Mouse (Mus musculus): Measurements from ENCODE around the gene Prss22.

Gene Prss22

DNA sequence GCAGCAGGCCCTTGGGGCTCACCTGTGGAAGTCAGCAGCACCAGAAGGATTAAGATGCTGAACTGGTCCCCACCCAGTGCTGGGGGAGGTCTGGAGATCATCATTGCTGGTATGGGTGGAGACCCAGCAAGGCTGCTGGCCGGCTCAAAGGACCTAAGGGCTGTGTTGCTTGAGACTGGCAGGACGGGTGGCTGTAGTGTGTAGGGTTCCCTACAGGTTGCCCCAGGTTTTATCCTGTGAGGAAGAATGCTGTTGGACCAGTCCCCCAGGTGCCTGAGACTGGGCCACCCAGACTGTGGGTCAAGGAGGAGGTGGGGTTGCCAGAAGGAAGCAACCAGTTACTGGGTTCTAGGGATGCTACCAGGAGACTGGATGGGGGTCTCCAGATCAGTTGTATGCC is at the start of gene Prss22:
TSS of gene Prss22 (minus strand) at position 200 of the 400 bp plus-strand sequence.
- DNase-seq (ENCODE audit: low spot score), result peak; percentile 24

DNA sequence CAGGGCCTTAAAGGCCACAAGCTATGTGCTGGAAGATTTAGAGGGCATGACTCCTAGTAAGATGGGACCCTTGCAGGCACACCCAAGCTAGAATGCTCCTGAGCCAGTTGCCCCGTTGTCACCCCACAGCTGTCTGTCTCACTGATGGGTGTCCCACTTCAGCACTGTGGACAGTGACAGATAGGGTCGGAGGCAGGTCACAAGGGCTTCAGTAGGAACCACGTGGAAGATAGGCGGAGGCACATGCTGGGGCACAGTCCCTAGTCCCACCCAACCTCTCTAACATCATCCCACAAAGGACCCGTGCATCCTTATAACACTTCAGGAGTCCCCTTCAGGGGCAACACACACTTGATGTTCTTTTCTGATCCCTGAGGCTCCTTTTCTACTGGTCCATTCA is 48.1 kb upstream of the Prss22 start:
- DNase-seq (ENCODE audit: low spot score), result no peak

DNA sequence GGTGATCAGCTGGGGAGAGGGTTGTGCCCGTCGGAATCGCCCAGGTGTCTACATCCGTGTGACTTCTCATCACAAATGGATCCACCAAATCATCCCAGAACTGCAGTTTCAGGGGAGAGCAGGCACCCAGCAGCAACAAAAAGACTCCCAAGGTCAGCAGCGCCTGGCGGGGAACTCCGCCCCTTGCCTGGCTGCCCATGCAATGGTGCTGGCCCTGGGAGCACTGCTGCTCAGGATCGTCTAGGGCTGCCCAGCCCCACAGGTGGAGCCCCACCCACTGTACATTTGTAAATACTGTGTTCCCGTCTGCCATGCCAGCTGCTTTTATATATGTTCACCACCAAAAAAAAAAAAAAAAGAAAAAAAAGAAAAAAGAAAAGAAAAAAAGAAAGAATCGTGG is 47.7 kb upstream of the Prss22 start:
- DNase-seq (ENCODE audit: low spot score), result no peak

DNA sequence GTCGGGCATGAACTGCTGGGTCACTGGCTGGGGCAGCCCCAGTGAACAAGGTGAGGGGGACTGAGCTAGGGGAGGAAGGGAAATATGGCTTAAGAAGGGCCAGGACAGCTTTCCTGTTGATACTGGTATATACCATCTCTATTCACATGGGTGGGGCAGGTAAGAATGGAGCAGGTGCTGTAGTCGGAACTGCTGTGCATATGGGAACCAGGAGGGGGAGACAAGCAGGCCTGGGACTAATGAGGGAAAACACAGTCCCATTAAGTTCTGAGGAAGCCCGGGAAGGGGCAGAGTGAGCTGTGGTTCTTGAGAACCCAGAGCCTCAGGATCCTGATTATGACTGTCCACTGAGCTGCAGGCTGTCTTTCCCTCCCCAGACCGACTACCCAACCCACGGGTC is 46.6 kb upstream of the Prss22 start:
- DNase-seq (ENCODE audit: low spot score), result no peak

DNA sequence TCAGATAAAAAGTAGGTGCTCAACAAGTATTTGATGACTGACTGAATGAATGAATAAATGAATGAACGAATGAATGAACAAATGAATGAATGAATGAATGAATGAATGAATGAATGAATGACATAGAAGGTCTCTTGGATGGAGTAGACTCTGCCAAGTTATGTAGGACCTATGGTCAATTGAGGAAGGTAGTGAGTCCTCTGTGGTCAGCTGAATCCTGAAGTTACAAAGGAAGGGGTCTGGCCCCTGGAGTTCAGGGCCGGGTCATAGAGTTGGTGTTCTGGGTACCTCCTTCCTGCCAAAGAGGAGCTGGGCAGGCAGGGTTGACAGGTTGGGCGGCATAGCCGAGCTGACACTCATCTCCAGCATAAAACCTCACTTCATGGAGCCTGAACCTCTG is 39.9 kb upstream of the Prss22 start, which contains the start of gene Prss27:
TSS of gene Prss27 (plus strand) at position 301 of the 400 bp plus-strand sequence.
- no peak for DNase-seq (ENCODE audit: low spot score)

DNA sequence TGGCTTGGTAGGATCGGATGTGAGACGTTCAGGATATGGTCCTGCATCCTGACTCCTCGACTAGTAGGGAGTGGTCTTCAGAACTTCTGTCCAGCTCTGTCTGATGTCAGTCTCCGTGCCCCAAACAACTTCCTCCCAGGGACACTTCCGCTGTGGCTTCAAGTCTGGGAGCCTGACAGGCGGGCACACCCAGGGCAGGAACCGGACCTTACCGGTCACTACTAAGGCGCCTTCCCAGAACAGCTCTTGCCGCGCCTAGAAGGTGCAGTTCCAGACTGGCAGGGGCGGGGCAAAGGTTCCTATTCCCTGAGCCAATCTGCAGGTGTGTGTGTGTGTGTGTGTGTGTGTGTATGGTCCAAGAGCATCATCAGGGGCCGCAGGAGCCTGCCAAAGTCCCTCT is 39.5 kb upstream of the Prss22 start:
- no peak for DNase-seq (ENCODE audit: low spot score)

DNA sequence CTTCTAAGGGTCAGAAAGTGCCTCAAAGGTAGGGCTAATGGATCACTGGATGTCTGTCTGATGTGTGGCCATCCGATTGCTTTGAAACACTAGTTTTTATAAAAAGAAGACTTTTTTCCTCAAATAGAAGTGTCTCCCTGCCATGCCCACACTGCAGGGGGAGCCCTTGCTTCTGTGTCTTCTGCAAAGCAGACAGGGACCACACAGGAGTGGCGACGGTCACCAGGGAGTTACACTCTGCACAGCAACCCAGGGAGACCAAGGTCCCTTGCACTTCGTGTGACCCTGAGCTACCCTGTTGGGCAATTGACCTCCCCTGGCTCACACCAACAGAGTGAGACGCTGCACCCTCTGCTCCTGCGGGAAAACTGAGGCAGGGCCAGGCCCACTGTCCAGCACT is 39.1 kb upstream of the Prss22 start:
- no peak for DNase-seq (ENCODE audit: low spot score)

DNA sequence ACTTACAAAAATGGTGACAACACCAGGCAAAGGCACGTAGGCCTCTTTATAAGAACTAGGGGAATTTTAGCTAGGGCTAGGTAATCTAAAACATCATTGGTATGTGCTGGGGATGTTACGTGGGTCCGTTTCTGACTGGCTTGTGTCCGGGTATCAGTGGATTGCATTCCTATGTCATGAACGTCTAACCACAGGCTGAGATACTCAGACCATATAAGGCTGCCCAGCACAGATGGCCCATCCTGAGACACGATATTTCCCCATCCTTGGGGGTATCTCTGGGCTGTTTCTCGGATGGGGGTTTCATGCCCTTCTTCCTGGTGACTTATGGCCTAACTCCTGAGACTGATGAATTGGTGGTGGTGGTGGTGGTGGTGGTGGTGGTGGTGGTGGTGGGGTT is 37.2 kb upstream of the Prss22 start:
- DNase-seq (ENCODE audit: low spot score), result no peak

DNA sequence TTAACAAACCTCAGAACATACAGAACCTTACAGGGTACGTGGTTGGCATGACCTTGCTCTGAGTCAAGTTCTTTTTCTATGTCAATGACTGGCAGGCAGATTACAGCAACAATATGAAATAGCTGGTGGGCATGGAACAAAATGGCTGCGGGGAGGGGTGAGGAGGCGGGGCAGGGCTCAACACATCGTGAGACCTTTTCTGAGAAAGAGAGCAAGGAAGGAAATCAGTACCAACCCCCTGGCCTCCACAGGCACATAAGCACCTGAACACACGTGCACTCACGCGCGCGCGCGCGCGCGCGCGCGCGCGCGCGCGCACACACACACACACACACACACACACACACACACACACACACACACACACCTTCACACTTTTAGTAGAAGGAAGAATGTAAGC is 32.7 kb upstream of the Prss22 start:
- no peak for DNase-seq (ENCODE audit: low spot score)

DNA sequence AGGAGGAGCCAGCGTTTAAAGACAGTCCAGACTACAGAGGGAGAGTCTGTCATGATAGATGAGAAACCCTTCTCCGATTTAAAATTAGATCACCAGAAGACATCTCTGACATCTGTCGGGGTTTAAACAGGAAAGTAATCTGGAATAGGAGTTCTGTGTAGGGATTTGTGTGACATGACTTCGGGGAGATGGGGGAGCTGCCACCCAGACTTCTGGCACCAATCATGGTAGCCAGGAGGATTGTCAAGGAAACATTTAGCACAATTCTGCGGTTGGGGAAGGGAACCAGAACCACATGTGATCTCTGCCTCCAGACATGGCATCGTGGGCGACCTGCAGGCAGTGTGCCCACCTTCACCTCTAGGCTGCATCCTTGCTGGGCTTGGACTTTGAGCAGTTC is 31.6 kb upstream of the Prss22 start:
- DNase-seq (ENCODE audit: low spot score), result no peak

DNA sequence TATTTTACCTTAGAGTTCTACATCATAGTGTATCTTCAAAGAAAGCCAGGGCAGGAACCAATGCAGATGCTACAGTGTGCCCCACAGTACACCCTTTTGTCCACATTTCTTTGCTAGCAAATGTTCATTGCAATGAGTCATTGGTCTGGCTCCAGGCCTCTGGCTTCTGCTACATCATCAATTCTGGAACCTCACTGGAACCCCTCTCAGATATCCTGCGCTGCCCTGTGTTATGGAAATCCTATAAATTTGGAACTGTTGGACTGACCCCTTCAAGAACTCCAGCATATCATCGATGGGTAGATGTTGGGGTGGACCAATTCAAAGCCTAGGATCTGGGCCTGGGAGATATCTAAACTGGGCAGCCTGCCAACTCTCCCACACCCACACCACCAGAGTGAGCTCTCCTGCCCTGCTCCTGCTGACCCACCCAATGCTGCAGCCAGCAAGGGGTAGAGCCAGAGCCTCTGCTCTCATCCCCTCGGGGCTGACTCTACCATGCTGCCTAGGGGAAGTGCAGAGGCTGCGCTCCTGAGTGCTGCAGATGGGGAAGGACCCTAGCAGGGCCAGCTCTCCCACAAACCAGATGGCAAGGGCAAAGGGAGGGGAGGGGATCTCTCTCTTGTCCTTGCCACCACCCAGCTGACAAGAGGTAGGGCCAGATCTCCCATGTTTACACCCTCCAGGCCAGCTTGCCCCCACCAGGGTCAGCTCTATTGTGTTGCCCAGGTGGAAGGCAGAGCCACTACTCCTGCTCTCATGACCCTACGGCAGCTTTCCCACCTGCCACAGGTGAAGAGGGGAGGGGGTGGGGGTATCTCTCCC is 23.7 kb upstream of the Prss22 start:
- DNase-seq (ENCODE audit: low spot score), result no peak

DNA sequence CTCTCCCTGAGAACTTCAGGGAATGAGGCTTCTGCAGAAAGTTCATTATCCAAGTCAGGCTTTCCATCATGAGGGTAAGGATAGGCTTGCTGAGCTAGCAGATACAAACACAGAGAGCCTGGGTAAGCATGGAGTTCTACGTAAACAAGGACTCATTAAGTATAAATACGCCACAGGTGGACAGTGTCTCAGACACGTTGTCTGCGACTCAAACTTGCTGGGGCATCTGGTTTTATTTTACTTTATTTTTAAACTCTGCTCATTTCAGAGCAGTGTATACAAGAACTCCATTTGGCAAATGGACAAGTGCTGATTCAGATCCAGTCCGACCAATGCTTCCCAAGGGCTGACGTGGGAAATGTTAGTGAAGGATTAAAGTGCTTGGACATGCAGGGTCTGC is 22.8 kb upstream of the Prss22 start:
- DNase-seq (ENCODE audit: low spot score), result no peak

DNA sequence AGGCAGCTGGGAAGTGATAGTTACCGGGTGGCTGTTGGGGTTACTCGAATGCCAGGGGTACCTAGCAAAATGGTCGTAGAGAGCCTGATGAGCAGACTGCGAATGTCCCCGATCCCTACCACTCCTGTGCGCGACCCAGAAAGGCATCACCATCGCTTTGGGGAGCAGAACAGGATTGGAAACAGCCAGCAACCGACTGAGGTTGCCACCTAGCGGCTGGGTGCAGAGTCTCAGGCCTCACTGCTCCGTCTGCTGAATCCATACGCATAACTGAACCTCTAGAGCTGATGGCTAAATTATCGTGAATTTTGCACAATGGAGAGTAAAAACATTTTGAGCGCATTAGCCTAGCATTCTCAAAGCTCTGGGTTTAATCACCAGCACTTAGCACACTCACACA is 17.8 kb upstream of the Prss22 start:
- no peak for DNase-seq (ENCODE audit: low spot score)

DNA sequence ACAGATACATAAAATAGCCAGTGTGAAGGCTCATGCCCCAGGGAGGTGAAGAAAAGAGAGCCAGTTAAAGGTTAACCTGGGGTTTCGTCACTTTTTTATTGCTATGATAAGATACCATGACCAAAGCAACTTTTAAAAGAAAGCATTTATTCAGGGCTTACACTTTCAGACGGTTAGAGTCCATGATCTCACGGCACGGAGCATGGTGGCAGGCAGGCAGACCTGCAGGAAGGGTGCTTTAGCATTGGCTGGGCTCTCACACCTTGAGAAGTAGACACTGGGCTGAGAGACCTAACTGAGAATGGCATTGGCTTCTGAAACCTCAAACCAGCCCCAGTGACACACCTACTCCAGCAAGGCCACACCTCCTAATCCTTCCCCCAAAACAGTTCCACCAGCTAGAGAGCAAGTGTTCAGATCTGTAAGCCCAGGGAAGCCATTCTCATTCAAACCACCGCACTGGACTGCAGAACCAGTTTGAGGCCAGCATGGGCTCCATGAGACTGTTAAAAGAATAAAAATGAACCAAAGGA is 16.6 kb upstream of the Prss22 start:
- no peak for DNase-seq (ENCODE audit: low spot score)

DNA sequence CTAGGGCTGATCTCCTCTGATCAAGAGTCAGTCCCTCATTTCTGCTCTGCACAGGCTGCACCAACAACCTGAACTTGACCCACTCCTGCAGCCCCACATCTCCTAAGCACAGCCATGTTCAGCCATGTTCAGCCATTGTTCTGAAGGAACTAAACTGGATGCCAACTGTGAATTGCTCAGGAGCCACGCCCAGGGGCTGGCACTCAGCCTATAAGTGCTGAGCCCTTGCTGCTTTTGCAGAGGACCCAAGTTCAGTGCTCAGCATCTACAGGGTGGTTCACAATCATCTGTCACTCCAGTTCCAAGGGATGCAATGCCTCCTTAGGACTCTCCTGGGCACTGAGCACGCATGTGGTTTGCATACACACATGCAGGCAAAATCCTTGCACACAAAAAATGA is 15.0 kb upstream of the Prss22 start:
- DNase-seq (ENCODE audit: low spot score), result no peak

DNA sequence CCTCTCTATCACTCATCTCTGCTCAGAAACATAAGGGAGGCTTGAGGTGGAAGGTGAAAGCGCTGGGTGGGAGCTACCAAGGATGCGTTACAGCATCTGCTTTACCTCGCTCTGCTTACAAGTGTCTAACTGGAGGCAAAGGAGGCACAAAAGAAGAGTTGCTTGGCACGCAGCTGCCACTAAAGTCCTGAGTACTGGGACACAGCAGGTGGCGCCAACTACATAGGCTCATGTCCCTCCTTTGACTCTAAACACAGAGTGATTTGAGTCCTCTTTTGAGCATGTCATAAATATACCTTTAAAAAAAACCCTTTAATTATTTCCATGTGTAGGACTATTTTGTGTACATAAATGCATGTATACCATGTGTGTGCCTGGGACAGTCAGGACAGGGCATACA is 11.7 kb upstream of the Prss22 start:
- DNase-seq (ENCODE audit: low spot score), result no peak

DNA sequence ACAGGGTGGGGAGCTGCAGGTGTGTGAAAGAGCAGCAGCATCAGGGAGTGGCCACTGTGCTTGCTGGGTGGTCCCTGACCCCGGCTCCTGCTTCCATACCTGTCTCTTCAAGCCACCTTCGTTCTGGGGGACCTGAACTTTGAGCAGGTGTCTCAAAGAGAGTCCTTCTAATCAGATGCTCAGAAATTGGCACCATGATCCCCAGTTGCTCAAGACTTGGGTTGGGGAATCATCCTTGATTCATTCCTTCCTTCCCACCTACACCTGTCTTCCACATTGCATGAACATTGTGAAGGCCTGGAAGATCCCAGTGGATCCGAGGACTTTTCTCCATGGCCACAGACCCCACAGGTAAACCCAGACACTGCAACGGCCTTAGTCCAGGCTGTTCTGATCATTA is 10.2 kb upstream of the Prss22 start:
- DNase-seq (ENCODE audit: low spot score), result no peak

DNA sequence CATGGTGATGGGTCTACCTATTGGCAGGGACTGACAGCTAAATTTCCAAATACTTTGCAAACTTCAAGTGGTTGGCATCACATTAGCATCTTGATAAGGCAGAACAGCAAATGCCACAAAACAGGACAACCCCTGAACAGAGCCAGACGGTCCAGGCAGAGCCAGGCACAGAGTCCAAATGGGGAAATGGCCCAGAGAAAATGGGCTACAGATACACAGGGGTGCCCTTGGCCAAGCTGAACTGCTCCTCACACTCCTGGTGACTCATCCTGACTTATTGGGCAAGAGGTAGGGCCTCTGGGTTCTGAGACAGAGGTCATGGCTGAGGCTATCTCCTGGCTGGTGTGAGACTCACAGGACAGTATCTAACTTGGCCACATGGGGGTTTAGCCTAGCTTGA is 9.5 kb upstream of the Prss22 start:
- no peak for DNase-seq (ENCODE audit: low spot score)

DNA sequence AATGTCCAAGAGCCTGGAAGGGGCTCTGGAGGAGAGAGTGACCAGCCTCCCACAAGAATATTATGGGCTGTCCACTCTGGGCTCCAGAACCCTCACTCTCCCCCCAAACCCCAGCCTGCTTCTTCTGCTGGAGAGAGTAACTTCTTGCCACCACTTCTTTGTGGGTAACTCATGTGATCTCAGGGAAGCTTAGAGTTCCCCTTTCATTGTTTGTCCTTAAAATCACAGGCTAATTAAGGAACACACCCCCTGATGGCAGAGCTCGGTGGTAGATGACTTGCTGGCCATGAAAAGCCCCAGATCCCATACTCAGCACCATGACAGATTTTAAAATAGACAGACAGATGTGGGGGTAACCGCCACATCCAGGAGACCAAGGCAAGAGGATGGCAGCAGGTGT is 9.0 kb upstream of the Prss22 start:
- DNase-seq (ENCODE audit: low spot score), result no peak

DNA sequence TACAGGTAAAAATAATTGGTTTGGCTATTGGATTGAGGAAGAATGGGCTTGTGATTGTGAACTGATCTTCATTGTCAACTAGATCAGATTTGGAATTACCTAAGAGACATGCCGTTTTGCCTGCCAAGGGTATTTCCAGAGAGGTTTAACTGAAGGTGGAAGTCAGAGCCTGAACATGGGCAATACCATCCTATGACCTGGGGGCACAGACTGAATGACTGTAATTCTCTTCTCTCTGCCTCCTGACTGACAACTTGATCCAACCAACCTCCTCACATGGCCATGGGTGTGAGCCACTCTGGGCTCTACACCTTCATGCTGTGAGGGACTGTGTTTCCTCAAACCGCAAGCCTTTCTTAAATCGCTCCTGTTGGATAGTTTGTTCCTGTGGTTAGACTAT is 7.1 kb upstream of the Prss22 start:
- no peak for DNase-seq (ENCODE audit: low spot score)

DNA sequence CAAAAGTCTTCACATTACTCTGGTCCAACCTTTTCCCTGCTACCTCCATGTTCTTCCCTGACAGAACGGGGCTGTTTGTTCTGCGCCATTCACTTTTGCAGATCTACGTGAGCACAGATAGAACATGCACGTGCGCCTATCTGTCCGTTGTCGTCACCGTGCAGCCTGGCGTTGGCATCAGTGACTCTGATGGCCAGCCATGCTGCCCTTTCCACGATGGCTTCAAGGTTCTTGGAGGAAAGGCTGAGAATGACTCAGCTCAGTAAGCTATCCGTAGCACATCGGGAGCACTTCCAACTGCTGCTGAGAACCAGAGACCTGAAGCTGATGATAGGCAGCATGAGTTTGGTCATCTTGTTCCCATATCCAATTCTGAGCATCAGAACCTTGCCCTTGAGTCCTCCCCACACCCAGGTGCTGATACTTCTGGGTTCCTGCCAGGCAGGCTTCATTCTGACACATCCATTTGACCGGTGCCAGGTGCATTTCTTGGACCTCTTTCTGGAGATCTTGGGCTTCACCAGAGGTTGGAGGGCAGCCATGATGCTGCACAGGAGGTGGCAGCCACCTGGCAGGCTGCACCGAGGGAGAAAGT is 6.3 kb upstream of the Prss22 start:
- DNase-seq (ENCODE audit: low spot score), result no peak

DNA sequence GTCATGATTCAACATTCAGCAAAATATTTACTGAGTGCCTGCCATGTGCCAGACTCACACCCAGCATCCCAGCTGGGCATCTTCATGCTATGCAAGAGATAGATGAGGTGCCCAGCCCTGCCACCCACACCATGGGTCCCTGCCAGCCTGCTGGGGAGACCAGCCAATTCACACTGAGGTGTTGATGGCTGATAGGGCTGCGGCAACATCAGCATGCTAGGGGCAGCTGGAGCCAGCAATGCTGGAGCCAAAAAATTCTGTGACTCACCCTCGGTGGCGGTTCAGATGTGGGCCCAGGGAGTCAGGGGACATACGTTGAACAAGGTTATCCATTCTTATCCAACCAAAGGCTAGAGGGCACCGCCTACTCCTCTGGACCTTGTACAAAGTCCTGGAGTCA is 2.5 kb upstream of the Prss22 start:
- no peak for DNase-seq (ENCODE audit: low spot score)

DNA sequence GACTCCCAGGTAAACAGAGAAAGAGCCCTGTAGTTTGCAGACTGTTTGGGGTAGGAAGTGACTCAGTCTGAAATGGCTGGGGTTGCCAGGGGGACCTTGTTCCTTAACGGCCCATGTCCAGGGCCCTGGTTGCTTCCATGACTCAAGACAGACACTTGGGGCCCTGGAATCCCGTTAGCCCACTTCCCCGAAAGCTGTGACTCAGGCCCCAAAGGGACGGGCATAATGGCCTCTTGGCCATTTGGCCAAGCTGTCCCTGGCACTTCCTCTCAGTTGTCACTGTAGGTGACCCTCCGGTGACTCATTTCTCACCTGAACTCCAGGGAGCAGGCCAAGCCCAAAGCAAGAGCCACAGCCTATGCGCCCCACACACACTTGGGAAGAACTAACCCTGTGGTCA is 483 bp upstream of the Prss22 start:
- DNase-seq (ENCODE audit: low spot score), result no peak

DNA sequence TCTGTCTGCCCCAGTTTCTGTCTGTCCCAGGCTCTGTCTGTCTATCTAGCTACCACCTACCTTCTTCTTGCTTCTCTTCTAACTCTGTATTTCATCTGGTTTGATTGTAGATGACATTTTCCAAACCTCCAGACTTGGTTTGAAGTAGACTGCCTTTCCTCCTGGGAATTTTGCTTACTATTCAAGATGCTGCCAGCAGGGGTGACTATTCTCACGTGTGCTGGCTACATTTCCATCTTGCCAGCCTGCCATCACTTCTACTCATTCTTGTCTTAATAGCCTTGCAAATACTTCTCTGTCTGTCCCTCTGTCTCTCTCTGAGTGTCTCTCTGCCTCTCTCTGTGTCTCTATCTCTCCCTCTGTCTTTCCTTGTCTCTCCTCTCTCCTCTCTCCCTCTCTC is 2.5 kb downstream of the Prss22 start:
- no peak for DNase-seq (ENCODE audit: low spot score)
